Mouse (Mus musculus): ENCODE data around the gene Gfpt2. TPM values are rescaled to one million over a fixed set of nuclear protein-coding genes. Genes with fewer than 3 reads are reported as not detected.

The Gfpt2 gene
- total RNA-seq, 2 experiments from 2014 or later, result 7.9 to 9.3 TPM

DNA sequence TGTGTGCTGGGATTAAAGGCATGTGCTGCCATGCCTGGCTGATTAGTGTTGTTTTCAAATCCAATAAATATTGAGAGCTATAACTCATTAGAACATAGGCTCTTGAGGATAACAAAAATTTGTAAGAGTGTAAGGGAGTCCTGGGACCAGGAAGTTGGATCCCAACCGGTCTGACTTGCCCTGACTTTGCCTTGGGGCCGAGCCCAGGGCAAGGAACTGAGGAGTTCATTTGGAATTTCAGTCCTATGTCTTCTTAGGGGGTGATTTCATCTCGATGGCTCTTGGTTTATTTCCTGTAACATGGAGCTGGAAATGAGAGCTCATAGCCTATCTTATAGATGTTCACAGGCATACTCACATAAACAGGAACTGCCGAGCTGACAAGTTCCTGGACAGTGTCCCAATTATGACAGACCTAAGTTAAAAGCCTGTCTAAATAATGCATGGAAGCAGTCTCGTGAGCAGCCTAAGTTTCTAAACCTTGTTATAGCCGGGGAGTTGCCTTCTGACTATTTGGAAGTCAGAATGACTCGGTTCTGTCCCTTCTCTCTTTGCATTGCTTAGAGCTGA lies 35.3 kb downstream of the Gfpt2 start:
- no peak for DNase-seq (ENCODE audit: low spot score in 2 of 2)
- intact Hi-C loops (cut with DNase I), result no loop called here

DNA sequence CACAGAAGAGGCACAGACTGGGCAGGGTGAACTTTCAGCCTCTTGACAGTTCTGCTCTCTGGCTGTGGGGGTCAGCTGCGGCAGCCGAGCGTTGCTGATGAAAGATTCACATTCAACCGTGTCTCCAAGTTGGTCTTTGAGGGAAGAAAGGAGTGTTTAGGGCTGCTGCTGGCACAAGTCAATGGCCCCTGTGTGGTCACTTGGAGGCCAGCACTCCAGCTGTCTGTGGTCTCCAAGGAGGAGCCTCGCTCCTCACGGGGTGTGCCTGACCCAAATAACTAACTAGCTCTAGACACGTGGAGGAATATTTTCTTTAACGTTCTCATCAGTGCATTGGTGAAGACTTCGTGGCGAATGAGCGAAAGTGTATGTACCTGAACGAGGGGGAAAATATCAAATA lies 38.0 kb downstream of the Gfpt2 start:
- DNase-seq (ENCODE audit: low spot score in 2 of 2), result peak in 1 of 2 experiments; percentile 24
- intact Hi-C loops (cut with DNase I), result no loop called here

DNA sequence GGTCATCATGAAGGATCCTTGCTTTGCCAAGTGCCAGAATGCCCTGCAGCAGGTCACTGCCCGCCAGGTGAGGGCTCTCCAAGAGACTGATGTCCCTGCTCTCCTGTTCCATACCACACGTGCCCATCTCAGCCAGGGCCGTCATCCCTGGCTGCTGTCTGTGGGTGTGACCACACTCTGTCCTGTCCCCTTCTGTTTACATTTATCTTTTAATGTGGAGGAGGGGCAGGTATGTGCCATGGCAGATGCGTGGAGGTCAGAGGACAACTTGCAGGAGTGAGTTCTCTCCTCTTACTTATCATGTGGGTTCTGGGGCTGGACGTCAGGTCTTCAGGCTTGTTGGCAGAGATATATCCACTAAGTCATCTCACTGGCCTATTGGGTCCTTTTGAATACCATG lies 39.0 kb downstream of the Gfpt2 start:
- DNase-seq (ENCODE audit: low spot score in 2 of 2), result no peak
- intact Hi-C loops (cut with DNase I), result no loop called here

DNA sequence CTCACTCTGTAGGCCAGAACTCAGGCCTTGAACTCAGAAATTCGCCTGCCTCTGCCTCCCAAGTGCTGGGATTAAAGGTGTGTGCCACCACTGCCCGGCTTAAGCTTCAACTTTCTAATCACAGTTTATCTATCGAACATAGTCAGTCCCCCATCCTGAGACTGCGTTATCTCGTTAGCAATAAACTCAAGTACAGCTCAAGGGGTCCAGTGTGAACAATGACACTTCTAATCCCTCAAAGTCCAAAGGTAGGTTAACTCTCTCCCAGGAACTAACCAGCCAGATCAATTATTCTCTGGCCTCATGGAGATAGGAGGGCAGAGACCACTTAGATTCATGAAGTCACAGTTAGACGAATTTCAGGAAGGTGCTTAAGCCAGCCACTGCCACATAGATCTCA lies 40.3 kb downstream of the Gfpt2 start:
- intact Hi-C loops (cut with DNase I), result no loop called here
- no peak for DNase-seq (ENCODE audit: low spot score in 2 of 2)

DNA sequence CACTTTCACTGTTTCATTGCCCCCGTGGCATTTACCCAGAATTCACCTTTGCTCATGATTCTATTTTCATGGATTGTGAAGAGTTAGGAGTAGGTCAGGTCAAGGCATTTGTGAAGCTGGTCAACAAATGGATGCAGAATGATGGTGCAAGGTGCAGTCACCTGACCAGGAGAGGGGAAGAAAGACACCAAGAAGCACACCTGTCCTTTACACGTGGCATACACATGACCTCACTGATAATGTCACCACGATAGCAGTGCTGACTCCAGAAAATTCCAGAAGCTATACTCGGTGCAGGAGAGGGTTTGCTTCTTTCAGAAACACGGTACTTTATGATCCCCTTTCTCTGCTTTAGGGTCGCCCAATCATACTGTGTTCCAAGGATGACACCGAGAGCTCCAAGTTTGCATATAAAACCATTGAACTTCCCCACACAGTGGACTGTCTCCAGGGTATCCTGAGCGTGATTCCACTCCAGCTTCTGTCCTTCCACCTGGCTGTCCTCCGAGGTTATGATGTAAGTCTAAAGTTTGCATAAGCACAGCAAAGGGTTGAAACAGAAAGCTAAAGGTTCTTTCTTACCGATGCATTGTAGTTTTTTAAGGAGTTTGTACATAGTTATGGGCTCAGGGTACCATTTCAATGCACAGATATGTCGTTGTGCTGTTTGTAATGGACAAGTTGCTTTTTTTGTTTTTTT lies 41.4 kb downstream of the Gfpt2 start:
- intact Hi-C loops (cut with DNase I), result no loop called here
- DNase-seq (ENCODE audit: low spot score in 2 of 2), result no peak

DNA sequence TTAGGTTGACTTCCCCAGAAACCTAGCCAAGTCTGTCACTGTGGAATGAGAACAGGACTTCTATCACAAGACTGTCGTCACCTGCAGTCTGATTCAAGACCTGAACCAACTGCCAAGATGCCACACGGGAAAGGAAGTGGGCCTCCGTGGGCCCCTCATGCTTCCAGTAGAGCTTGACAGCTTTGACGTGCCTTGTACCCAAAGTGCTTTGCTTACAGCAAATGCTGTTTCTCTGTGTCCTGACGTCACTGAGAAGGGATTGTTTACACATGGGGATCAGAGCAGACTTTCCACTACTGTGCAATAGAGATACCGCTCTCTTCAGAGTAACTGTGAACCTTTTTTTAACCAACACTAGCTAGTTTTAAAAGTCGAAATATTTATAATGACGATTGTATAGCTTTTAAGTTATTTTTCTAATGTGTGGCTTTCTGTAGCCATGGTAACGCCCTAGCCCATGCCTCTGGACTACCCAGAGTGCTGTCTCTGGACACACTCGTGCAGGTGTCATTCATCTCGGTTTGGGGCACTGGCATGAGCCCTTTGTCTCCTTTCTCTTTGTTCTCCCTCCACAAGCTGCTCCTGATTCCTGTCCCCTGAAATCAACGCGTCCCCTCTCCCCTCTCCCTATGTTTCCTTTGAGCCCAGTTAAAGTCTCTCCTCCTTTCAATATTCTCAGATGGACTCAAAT lies 43.9 kb downstream of the Gfpt2 start:
- intact Hi-C loops (cut with DNase I), result no loop called here

DNA sequence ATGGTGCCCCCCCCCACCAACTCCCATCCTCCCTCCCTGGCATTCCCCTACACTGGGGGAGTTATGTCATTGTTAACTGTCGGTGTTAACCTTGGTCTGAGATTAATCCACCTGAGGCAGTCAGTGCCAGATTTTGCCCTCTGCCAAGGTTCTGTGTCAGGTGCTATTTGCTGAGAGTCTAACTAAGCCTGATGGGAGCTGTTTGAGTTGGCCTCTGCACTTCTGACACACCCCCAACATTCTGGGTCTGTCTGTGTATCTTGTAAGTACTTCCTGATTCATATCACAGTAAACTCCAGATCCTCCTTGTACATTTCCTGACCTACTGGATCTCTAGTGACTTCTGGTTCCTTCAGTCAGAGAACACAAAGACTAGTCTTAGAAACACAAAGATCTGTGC lies 46.7 kb downstream of the Gfpt2 start:
- no peak for DNase-seq (ENCODE audit: low spot score in 2 of 2)
- intact Hi-C loops (cut with DNase I), result no loop called here

More for the DNA sequence above, 43.9 kb downstream of the Gfpt2 start:
- DNase-seq (ENCODE audit: low spot score in 2 of 2), result no peak

DNA sequence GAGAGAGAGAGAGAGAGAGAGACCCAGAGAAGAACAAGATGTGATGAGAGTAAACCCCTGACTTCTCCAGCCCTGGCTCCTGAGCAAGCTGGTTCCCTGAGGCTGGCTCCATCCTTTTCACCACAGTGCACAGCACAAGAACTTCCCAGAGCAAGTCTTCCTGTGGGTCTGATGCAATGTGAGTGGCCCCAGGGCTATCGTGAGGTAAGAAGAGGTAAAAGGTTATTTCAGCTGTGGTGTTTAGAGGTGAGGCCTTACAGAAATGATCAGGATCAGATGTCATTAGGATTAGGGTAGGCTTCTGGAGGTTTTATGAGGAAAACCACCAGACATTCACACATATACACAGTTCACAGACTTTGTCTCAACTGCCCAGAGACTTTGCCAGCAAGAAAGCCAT lies 47.9 kb downstream of the Gfpt2 start:
- DNase-seq (ENCODE audit: low spot score in 2 of 2), result no peak
- intact Hi-C loops (cut with DNase I), result no loop called here

DNA sequence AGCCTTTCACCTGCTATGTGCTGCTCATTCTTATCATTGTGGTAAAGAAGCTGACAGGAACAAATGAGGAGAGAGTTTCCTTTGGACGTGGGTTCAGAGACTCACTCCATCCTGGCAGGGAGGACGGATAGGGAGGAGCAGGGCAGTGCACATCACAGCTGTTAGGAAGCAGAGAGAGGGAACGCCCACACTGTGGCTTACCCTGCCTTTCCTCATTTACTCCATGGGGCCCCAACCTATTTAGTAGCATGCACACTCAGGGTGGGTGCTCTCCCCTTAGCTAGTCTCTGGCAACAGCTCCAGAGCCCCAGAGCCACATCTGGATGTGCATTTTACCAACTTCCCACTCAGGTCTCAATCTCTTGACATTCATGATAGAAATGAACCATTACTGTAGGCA lies 48.7 kb downstream of the Gfpt2 start:
- DNase-seq (ENCODE audit: low spot score in 2 of 2), result no peak
- intact Hi-C loops (cut with DNase I), result no loop called here

DNA sequence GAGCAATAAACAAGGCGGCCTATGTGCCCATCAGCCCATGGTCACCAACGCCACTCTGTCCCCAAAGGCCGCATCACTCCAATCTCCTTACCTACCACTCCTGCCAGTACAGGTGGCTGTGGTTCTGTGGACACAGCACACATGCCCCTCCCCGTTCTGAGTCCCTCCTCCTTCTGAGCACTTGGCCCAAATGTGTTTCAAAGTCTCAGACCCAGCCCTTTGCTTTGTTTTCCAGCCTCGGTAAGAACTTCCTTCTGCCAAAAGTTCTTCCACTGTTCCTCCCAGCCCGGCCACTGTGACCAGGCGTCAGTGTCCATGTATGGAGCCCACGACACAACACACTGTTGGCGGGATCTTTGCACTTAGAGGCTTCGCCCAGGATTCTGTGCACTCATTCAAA lies 50.3 kb downstream of the Gfpt2 start:
- intact Hi-C loops (cut with DNase I), result no loop called here
- DNase-seq (ENCODE audit: low spot score in 2 of 2), result no peak

DNA sequence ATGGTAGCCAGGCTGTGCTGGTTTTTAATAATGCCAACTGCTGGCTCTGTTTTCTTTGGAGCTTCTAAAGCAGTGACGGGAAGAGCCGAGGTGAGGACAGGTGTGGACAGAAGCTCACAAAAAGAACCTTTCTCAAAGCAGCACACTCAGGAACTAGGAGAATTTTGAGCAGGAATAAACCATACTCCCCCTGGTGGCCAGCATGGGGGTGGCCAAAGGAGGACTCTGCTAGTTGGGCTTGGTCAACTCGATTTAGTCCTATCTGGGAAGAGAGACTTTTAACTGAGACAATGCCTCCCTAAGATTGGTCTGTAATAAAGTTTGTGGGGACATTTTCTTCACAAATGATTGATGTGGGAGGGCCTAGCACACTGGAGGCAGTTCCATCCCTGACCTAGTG lies 51.0 kb downstream of the Gfpt2 start:
- intact Hi-C loops (cut with DNase I), result loop anchor here (5.0 kb wide), 1 partner anchor 118 kb away; no protein-coding TSS in a partner anchor
- DNase-seq (ENCODE audit: low spot score in 2 of 2), result peak; percentile 53 to 59

DNA sequence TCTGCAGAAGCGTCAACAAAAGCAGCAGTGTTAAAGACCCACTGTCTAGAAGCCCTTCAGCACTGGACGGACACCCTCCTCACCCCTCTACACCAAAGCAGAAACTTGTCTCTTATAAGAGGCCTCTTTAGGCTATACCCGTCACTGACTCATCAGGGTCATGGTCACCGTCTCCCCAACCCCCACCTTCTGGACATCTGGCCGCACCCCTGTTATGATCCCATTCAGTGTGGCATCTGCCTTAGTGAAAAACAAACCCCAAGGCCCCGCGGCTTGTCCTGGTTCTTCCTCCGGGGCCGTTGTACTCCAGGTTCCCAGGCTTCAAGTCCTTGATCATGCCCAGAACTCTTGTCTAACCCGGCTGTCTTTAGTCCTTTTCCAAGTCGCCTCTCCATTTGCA lies 52.0 kb downstream of the Gfpt2 start:
- no peak for DNase-seq (ENCODE audit: low spot score in 2 of 2)
- intact Hi-C loops (cut with DNase I), result loop anchor here (5.0 kb wide), 1 partner anchor 119 kb away; no protein-coding TSS in a partner anchor

DNA sequence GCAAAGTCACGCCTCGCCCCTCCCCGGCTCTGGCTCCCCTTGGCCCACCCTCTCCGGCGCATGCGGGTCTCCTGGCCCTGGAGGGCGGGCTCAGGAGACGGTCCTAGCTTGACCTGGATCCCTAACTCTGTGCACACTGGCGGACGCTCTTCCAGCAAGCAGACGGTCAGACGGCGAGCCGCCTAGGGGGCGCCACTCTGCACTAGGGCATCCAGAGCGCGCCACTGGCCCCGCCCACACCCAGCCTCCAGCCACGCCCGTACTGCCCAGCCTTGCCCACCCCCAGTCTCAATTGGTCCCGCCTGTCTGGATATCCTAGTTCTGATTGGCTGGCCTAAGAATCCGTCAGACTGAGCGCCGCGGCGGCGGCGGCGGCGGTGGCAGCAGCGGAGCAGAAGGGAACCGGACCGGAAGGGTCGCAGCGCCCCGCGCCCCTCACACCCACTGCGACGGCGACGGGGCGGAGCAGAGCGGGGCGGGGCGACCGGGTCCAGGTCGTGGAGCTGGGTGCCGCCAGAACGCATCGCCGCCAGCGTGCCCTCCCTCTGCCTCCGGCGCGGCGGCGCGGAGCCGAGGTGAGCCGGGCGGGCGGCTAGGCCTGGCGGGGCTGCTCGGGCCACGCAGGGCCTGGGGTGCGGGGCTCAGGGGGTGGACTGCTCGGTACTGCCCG lies 52.6 kb downstream of the Gfpt2 start, which contains the start of gene Mapk9:
TSS of gene Mapk9 (plus strand) at position 351 of the 670 bp plus-strand sequence.
- DNase-seq (ENCODE audit: low spot score in 2 of 2), result peak; percentile 98 to 99
- intact Hi-C loops (cut with DNase I), result loop anchor here (5.0 kb wide), 1 partner anchor 119 kb away; no protein-coding TSS in a partner anchor

DNA sequence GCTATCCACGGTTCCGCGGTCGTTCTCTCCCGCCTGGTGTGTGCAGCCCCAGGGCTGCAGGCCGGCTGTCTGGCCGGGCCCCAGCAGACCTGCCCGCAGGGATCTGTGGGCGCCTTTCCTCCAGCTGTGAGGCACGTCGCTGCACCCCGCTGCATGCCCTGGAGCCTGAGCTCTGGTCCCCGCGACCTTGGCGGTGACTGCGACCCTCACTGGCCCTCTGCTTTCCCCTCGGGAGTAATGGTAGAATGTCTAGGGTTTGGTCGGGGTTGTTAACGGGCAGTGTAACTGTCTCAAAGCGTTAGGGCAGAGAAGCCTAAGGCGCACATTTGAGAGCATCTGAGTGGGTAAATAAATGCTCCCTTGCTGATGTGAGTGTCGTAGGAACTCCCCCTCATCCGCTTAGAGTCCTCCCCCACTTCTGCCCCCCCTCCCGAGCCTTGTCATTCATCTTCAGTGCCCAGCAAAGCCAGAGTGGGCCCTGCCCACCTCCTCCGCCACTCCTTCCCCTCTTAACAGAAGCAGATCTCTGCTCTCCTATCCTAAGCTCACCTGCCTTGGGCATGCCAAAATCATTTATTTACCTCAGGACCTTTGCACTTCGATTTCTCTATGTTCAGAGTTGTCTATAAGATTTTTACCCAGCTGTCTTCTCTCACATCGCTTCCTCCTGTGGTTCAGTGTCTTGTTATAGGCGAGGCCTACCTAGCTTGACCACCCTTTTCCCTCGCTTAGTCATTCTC lies 53.3 kb downstream of the Gfpt2 start:
- intact Hi-C loops (cut with DNase I), result loop anchor here (5.0 kb wide), 1 partner anchor 120 kb away; no protein-coding TSS in a partner anchor
- peak in 1 of 2 experiments; percentile 19 for DNase-seq (ENCODE audit: low spot score in 2 of 2)

DNA sequence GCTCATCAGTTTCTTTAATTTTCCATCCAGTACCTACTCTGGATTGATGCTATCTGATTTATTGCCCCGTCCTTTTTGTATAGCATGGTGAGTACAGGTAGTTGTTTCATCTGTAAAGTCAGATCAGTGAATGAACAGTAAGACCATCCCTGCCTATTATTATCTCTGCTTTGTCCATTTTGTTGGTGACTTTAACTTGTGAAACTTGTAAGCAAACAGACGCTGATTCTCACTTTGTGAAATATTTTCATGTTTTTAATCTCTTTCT lies 53.8 kb downstream of the Gfpt2 start:
- intact Hi-C loops (cut with DNase I), result loop anchor here (5.0 kb wide), 1 partner anchor 120 kb away; no protein-coding TSS in a partner anchor
- no peak for DNase-seq (ENCODE audit: low spot score in 2 of 2)

DNA sequence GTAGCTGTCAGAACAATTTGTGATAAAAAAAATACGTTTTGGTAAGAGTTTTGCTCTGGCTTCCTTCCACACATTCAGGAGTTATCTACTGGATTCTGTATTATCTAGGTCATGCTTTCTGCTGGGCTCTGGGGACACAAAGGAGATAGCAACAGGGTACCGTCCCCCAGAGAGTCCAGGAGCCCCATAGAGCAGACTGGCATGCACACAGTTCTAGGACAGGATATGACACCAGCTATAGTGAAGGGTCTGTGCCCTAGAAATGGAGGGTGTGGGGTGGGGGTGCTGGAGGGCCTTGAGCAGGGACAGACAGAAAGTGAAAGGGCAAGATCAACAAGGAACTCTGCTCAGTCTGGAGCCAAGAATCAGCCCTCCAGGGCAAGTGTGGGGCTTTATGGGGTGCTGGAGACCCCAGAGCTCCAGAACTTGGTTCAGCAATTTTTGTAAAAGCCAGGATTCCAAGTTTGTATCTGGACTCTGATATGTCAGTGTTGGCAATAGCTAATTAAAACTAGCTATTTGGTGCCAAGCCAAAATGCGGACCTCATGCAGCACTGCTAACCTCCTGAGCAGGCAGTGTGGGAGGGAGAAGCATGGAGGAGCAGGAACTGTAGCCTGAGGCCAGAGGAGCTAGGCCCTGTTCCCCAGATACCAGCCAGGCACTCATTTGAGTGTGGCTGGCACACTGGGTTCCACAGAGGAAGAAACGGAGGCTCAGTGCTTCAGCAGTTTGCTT lies 54.3 kb downstream of the Gfpt2 start:
- no peak for DNase-seq (ENCODE audit: low spot score in 2 of 2)
- intact Hi-C loops (cut with DNase I), result loop anchor here (5.0 kb wide), 1 partner anchor 121 kb away; no protein-coding TSS in a partner anchor

DNA sequence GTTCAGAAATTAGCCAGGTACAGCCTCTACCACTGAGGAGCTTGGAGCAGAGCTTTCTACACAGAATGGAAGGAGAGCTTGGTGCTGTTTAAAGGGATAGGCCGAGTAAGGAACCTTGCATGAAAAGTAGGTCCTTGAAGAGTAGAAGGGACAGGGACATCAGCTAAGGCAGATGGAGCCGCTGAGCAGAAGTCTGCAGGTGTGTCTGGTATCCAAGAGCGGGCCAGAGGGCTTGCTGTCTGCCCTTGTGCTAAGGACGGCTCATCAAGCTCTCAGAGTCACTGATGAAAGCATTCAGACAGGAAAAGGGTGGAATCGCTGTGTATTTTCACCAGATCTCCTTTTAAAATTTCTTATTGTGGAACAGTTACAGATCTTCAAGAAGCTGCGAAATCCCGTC lies 56.4 kb downstream of the Gfpt2 start:
- intact Hi-C loops (cut with DNase I), result no loop called here
- no peak for DNase-seq (ENCODE audit: low spot score in 2 of 2)

DNA sequence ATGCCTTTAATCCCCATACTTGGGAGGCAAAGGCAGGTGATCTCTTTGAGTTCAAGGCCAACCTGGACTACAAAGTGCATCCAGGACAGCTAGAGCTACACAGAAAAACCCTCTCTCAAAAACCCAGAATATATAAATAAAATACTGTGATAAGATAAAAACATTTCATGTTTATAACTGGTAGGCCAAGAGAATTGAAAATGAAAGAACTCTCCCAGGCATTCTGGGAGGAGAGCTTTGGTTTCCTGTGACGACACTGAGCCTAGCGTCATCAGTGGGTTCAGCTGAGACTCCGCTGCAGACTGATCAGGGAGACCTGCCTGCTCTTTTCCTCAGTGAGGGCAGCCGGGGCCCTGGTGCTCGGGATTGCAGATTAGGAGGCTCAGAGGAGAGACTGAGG lies 61.2 kb downstream of the Gfpt2 start:
- DNase-seq (ENCODE audit: low spot score in 2 of 2), result no peak
- intact Hi-C loops (cut with DNase I), result no loop called here

DNA sequence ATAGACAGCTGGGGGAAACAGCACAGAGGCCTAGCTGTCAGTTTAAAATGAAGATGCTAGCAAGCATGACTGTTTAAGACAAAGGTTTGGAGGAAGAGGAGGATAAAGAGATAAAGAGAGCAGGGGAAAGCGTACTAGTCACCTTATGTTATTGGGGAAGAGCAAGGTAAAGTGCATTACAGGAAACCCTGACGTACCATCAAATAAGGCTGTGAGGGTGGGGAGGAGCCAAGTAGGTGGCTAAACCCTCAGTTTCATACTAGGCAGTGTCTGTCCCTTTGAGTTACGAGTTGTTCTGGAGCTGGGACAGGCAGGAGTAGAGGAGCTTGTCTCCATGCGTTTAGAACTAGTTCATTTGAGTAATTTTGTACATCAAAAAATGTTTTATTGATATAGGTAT lies 67.2 kb downstream of the Gfpt2 start:
- DNase-seq (ENCODE audit: low spot score in 2 of 2), result no peak
- intact Hi-C loops (cut with DNase I), result no loop called here
